In genomic region chr5:90367067-90367303, GRCm38 (mm10) we compare ENCODE assay signal across 8 mouse cellular contexts. TPM values are rescaled to one million over a fixed set of nuclear protein-coding genes. Genes with fewer than 3 reads are reported as not detected.
DNase-seq lines count a peak whose midpoint lies in the region; ATAC-seq and TF ChIP-seq lines count a peak whose summit lies in the region.

TSS of gene Gm9958 (plus strand) at chr5:90367204.

- peaks cover 16% of the 10 kb centered on the region for H3K4me1 ChIP-seq in heart, embryonic 12.5 days (replicated peaks)
- peaks cover 18% of the 10 kb centered on the region for H3K4me1 ChIP-seq in embryonic facial prominence, embryonic 12.5 days
- H3K4me1 ChIP-seq in limb, embryonic 14.5 days (ENCODE audit: control insufficient read depth, insufficient read depth, low read length): peaks cover 16% of the 10 kb centered on the region

- no peak for TF ChIP-seq POLR2A in limb, embryonic 14.5 days (IDR thresholded peaks at IDR 0.05; ENCODE audit: borderline replicate concordance, extremely low read depth, insufficient read depth, insufficient read length)

- peak within 1 kb of the TSS; percentile 72 for H3K4me2 ChIP-seq in heart, embryonic 12.5 days
- peak within 1 kb of the TSS; percentile 66 for H3K4me2 ChIP-seq in embryonic facial prominence, embryonic 12.5 days (replicated peaks)
- peak within 1 kb of the TSS; percentile 64 for H3K4me2 ChIP-seq in limb, embryonic 14.5 days (replicated peaks; ENCODE audit: low read depth, low read length, severe bottlenecking)

- H3ac ChIP-seq in C2C12 (ENCODE audit: control insufficient read depth, insufficient read length, low read depth): peak within 1 kb of the TSS; percentile 91

- peaks cover 5% of the 10 kb centered on the region; the same call in 1 of the 2 replicates for H3K9me3 ChIP-seq in heart, embryonic 12.5 days (replicated peaks)
- H3K9me3 ChIP-seq in embryonic facial prominence, embryonic 12.5 days: no peaks in the 10 kb centered on the region
- H3K9me3 ChIP-seq in limb, embryonic 14.5 days (ENCODE audit: control insufficient read depth, low read length): no peaks in the 10 kb centered on the region

- no peak for TF ChIP-seq CTCF in C2C12 (IDR thresholded peaks at IDR 0.05; ENCODE audit: control insufficient read depth, insufficient read depth, insufficient read length)

- H3K36me3 ChIP-seq in heart, embryonic 12.5 days: peaks cover 4% of the 10 kb centered on the region; the same call in 1 of the 2 replicates
- H3K36me3 ChIP-seq in C2C12 (ENCODE audit: control insufficient read depth, insufficient read depth): peaks cover 14% of the 10 kb centered on the region
- no peaks in the 10 kb centered on the region for H3K36me3 ChIP-seq in embryonic facial prominence, embryonic 12.5 days
- no peaks in the 10 kb centered on the region for H3K36me3 ChIP-seq in limb, embryonic 14.5 days (ENCODE audit: control insufficient read depth, insufficient read depth, low read length)

- DNase-seq in heart, postnatal 36 days: no peak
- DNase-seq in limb, embryonic 14.5 days (ENCODE audit: low spot score): peak; percentile 3
- no peak for DNase-seq in retina, embryonic 14.5 days (ENCODE audit: low spot score)
- DNase-seq in left cerebral cortex, adult 18-20 months (ENCODE audit: low spot score in 2 of 2): no peak
- DNase-seq in cerebellum, postnatal 36 days: no peak

- H3K27ac ChIP-seq in heart, embryonic 12.5 days (ENCODE audit: poor library complexity, severe bottlenecking): peak within 1 kb of the TSS; percentile 100
- peak within 1 kb of the TSS; percentile 99 for H3K27ac ChIP-seq in embryonic facial prominence, embryonic 12.5 days
- peak within 1 kb of the TSS; percentile 100 for H3K27ac ChIP-seq in limb, embryonic 14.5 days (replicated peaks; ENCODE audit: low read depth, low read length)

- intact Hi-C loops in heart, postnatal 36 days (cut with DNase I): no loop called here

- H3K79me2 ChIP-seq in C2C12 (ENCODE audit: control insufficient read depth, insufficient read depth): peaks cover 56% of the 10 kb centered on the region

- whole genome bisulfite sequencing in heart, embryonic 12.5 days: 3% methylated on average over 7 of the region's 7 CpGs
- 2% methylated on average over 7 of the region's 7 CpGs for WGBS in embryonic facial prominence, embryonic 12.5 days
- 3% methylated on average over 7 of the region's 7 CpGs for WGBS in limb, embryonic 14.5 days

- no peaks in the 10 kb centered on the region for H3K27me3 ChIP-seq in heart, embryonic 12.5 days (replicated peaks)
- H3K27me3 ChIP-seq in C2C12 (ENCODE audit: control insufficient read depth, insufficient read depth, insufficient read length): no peaks in the 10 kb centered on the region
- no peaks in the 10 kb centered on the region for H3K27me3 ChIP-seq in embryonic facial prominence, embryonic 12.5 days
- no peaks in the 10 kb centered on the region for H3K27me3 ChIP-seq in limb, embryonic 14.5 days (ENCODE audit: control insufficient read depth, insufficient read depth, low read length)

- H3K9ac ChIP-seq in heart, embryonic 12.5 days: peak within 1 kb of the TSS; percentile 99
- peak within 1 kb of the TSS; percentile 97 for H3K9ac ChIP-seq in embryonic facial prominence, embryonic 12.5 days
- H3K9ac ChIP-seq in limb, embryonic 14.5 days (ENCODE audit: low read depth, low read length, severe bottlenecking): peak within 1 kb of the TSS; percentile 96

- H3K4me3 ChIP-seq in heart, embryonic 12.5 days: peak within 1 kb of the TSS; percentile 95
- H3K4me3 ChIP-seq in C2C12 (ENCODE audit: insufficient read depth, poor library complexity, severe bottlenecking): peak within 1 kb of the TSS; percentile 89
- H3K4me3 ChIP-seq in embryonic facial prominence, embryonic 12.5 days: peak within 1 kb of the TSS; percentile 98
- peak within 1 kb of the TSS; percentile 94 for H3K4me3 ChIP-seq in limb, embryonic 14.5 days (replicated peaks; ENCODE audit: low read length)

- H3K79me3 ChIP-seq in C2C12 (ENCODE audit: low read depth): peaks cover 40% of the 10 kb centered on the region

- no peak for ATAC-seq in heart, embryonic 12.5 days (ENCODE audit: insufficient number of reproducible peaks, low FRiP score)
- ATAC-seq in embryonic facial prominence, embryonic 12.5 days (ENCODE audit: insufficient number of reproducible peaks, insufficient read depth, low FRiP score, low TSS enrichment): no peak
- ATAC-seq in limb, embryonic 14.5 days (ENCODE audit: low FRiP score, low read depth): no peak

TF ChIP-seq in C2C12, 6 proteins besides CTCF, POLR2A, EP300 and RAD21:
- no peak for TF ChIP-seq USF1 (IDR thresholded peaks at IDR 0.05; ENCODE audit: low read depth)
- TF ChIP-seq CEBPB (IDR thresholded peaks at IDR 0.05; ENCODE audit: low read depth): no peak
- no peak for TF ChIP-seq MYOD1 (IDR thresholded peaks at IDR 0.05; ENCODE audit: control insufficient read depth, insufficient read length, low read depth)
- TF ChIP-seq FOSL1 (IDR thresholded peaks at IDR 0.05; ENCODE audit: insufficient read depth, low read length, poor library complexity, severe bottlenecking): no peak
- TF ChIP-seq MYOG (IDR thresholded peaks at IDR 0.05; ENCODE audit: control insufficient read depth, extremely low read depth, insufficient read length): no peak
- no peak for TF ChIP-seq MAX (IDR thresholded peaks at IDR 0.05)

RNA-seq across cellular contexts. Expression of gene Gm9958, which starts in this region (rescaled TPM):
- polyA plus RNA-seq in heart, embryonic 12.5 days (2016; fragmentation: Nextera tagmentation; extraction: Ambion mirVana): 3.8 and 4.2 TPM in 2 replicates
- 1 to 10 TPM; 1.1 TPM for total RNA-seq in heart, postnatal 36 days (2021)
- polyA plus RNA-seq in C2C12 (2012; fragmentation: generic; extraction: Trizol): 0.28 TPM
- 6.2 and 8.8 TPM in 2 replicates for polyA plus RNA-seq in embryonic facial prominence, embryonic 12.5 days (2016; fragmentation: Nextera tagmentation; extraction: Ambion mirVana)
- polyA plus RNA-seq in limb, embryonic 14.5 days (2012; rRNA removed): 3.2 and 3.8 TPM in 2 replicates
- polyA plus RNA-seq in limb, embryonic 14.5 days (2014; fragmentation: Nextera tagmentation; extraction: Ambion mirVana): 6.2 and 6.7 TPM in 2 replicates
- 1 to 10 TPM; 1.7 to 1.8 TPM for total RNA-seq in left cerebral cortex, adult 18-20 months (2021)
